Mouse (Mus musculus) kidney, postnatal 0 days (tissue): ENCODE results near the gene Adap1. TPM values are rescaled to one million over a fixed set of nuclear protein-coding genes. Genes with fewer than 3 reads are reported as not detected.

Source experiments
- ATAC-seq: fragments of 200-750 bp; cut with Nextera tagmentation; replicated peaks from 2 replicates; pipeline ENCODE4 v1.8.0; 2017; ENCODE audit warnings: low read depth, moderate number of reproducible peaks, moderate TSS enrichment, moderate library complexity; ENCODE audit not compliant: low FRiP score
- DNase-seq: peaks from one replicate; pipeline ENCODE4 v3.0.0-alpha.2; 2016; ENCODE audit warnings: low spot score
- H3K27ac ChIP-seq: fragments of 300-500 bp; sonication (generic); 2 replicates; pipeline ENCODE4 v1.5.1; 2014; ENCODE audit warnings: mild to moderate bottlenecking
- H3K27me3 ChIP-seq: fragments of 300-500 bp; sonication (generic); 2 replicates; pipeline ENCODE4 v1.6.1; 2014; ENCODE audit warnings: low read length, mixed read lengths; ENCODE audit not compliant: insufficient read depth
- H3K36me3 ChIP-seq: fragments of 300-500 bp; sonication (generic); 2 replicates; pipeline ENCODE4 v1.6.1; 2014; ENCODE audit warnings: low read length, mixed read lengths; ENCODE audit not compliant: insufficient read depth
- H3K4me1 ChIP-seq: fragments of 300-500 bp; sonication (generic); replicated peaks from 2 replicates; pipeline ENCODE4 v1.6.1; 2014; ENCODE audit warnings: antibody characterized with exemption, low read length, mixed read lengths; ENCODE audit not compliant: insufficient read depth
- H3K4me2 ChIP-seq: fragments of 300-500 bp; sonication (generic); 2 replicates; pipeline ENCODE4 v1.6.1; 2014; ENCODE audit warnings: mild to moderate bottlenecking, low read length, moderate library complexity, mixed read lengths
- H3K4me3 ChIP-seq: fragments of 300-500 bp; sonication (generic); replicated peaks from 2 replicates; pipeline ENCODE4 v1.5.1; 2014; ENCODE audit warnings: low read depth, low read length
- H3K9ac ChIP-seq: fragments of 300-500 bp; sonication (generic); 2 replicates; pipeline ENCODE4 v1.6.1; 2014; ENCODE audit warnings: low read depth, low read length
- H3K9me3 ChIP-seq: fragments of 300-500 bp; sonication (generic); replicated peaks from 2 replicates; pipeline ENCODE4 v1.6.1; 2016; ENCODE audit warnings: low read length, inconsistent platforms, mixed read lengths
- CTCF ChIP-seq: IDR thresholded peaks from 2 replicates; pipeline ENCODE4 v1.5.1; 2016; ENCODE audit warnings: antibody characterized with exemption, low read depth, mild to moderate bottlenecking, moderate library complexity
- WGBS: fragments of 180-500 bp; shearing (Covaris S2); extraction: QIAGEN DNeasy Blood & Tissue Kit; methylation state at CpG from one replicate; pipeline ENCODE4 v1.1.7; 2014; 5-methylcytosine and 5-hydroxymethylcytosine counted together
- polyA plus RNA-seq: library from polyadenylated mRNA; unstranded; fragments of >200 nt; fragmentation: Nextera tagmentation; extraction: Ambion mirVana; gene quantifications from 2 replicates; pipeline ENCODE4 v1.2.1, GENCODE M21; 2015

Adap1 gene
- polyA plus RNA-seq, 1 experiment from 2014 or later = 6.9 TPM

DNA sequence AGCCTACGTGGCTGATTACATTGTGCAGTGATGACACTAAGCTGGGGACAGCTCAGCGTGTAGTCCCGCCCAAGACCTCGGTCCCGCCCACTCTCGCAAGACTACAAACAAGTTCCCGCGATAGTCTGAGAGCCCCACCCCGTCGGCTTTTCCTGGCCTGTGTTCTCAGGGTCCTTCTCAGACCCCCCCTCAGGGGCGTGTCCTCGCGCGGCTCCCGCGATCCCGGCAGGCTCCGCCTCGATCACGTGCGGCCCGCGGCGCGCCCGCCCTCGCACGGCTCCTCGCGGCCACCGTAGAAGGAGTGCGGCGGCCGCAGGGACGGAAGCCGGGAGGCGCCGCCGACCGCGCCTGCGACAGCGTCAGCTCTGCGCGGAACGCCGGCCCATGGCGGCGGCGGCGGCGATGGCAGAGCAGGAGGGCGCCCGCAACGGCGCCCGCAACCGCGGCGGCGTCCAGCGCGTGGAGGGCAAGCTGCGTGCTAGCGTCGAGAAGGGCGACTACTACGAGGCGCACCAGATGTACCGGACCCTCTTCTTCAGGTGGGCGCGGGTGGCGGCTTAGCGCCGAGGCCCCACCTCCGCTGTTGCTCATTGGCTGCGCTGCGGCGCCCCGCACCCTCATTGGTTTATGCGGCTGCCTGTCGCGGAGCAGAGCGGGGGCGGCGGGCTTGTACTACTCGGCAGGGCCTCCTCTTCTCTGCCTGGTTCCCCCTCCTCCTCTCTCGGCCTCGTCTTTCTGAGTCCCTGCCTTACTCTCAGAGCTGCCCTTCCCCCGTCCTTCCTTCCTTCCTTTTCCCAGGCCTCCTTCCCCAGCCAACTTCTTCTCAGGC lies 73.1 kb downstream of the Adap1 start, which contains the start of gene Get4:
Get4 (plus strand) TSS at position 244 of the 829 bp plus-strand sequence.
- H3K4me3 ChIP-seq = peak within 1 kb of the TSS; percentile 55
- WGBS = 2% methylated on average over 60 of the region's 90 CpGs
- peak; percentile 99 for DNase-seq
- peak; percentile 93 for ATAC-seq
- H3K4me1 ChIP-seq = peaks cover 22% of the 10 kb centered on the region
- peak within 1 kb of the TSS; percentile 79 for H3K27ac ChIP-seq
- peaks cover 21% of the 10 kb centered on the region for H3K36me3 ChIP-seq
- peak within 1 kb of the TSS; percentile 70 for H3K9ac ChIP-seq
- H3K27me3 ChIP-seq = no peaks in the 10 kb centered on the region
- no peak for TF ChIP-seq CTCF
- no peaks in the 10 kb centered on the region for H3K9me3 ChIP-seq
- H3K4me2 ChIP-seq = peak within 1 kb of the TSS; percentile 71

- H3K27ac ChIP-seq = peak overlapping the region; percentile 32; the same call in 1 of the 2 replicates
- DNase-seq (peak; percentile 35), ATAC-seq (peak; percentile 50)
- no peaks in the 10 kb centered on the region for H3K27me3 ChIP-seq
- peak overlapping the region; percentile 33 for H3K4me3 ChIP-seq
- peak overlapping the region; percentile 62 for H3K4me2 ChIP-seq
- TF ChIP-seq CTCF = peak; percentile 39; the same call in 1 of the 2 replicates
- H3K36me3 ChIP-seq = peaks cover 27% of the 10 kb centered on the region
- peaks cover 22% of the 10 kb centered on the region for H3K4me1 ChIP-seq
- no peaks in the 10 kb centered on the region for H3K9me3 ChIP-seq
- peak overlapping the region; percentile 70 for H3K9ac ChIP-seq
- WGBS = under 1% methylated on average over 8 of the region's 8 CpGs
Measured at GRCm38 (mm10) chr5:139251736-139252080, 73.7 kb downstream of the Adap1 start.

DNA sequence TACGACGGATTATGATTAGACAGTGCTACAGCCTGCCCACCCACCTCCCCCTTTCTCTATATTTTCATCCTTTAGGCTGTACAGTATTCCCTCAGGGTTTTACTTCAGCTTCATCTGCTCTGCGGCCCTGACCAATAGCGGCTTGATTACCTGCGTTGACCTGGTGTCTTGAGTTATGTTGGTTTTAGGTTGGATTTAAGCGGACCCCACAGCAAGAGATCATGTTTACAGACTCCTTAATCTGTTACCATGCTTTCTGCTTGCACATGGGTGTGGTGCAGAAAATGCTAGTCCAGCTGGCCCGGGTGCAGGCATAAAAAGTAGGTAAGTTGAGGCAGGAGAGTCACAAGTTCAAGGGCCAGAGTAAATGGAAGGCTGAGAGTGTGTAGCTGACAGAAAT lies 74.1 kb downstream of the Adap1 start:
- DNase-seq (no peak), ATAC-seq (no peak)
- peaks cover 31% of the 10 kb centered on the region for H3K36me3 ChIP-seq
- peak overlapping the region; percentile 70; the same call in 1 of the 2 replicates for H3K9ac ChIP-seq
- H3K9me3 ChIP-seq = no peaks in the 10 kb centered on the region
- no peak overlapping the region for H3K4me3 ChIP-seq
- H3K27me3 ChIP-seq = no peaks in the 10 kb centered on the region
- TF ChIP-seq CTCF = no peak
- 0 out of 2 replicates have a peak overlapping the region, but pooled peaks have one; percentile 8 for H3K27ac ChIP-seq
- peaks cover 22% of the 10 kb centered on the region for H3K4me1 ChIP-seq
- H3K4me2 ChIP-seq = peak overlapping the region; percentile 62
- 70% methylated on average over 7 of the region's 7 CpGs for WGBS

DNA sequence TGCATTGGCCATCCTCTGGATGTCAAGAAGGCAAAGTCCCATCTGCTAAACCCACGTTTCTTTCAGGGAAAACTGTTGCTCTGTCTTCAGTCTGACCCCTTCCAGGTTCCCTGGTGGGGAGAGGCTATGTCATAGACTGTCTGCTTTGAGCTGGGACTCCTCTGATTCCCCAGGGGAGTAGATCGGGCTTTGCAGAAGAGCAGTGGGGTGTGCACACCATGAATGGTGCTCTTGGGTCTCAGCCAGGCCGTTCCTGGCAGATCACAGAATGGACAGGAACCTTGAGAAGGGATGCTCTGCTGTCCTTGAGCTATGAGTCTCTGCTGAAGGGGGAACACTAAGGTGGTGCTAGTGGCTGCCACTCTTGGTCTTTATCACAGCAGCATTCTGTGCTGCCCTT lies 76.6 kb downstream of the Adap1 start:
- Histone ChIP-seq H3K4me3 (no peak overlapping the region), H3K27ac (no peak overlapping the region), H3K36me3 (peaks cover 52% of the 10 kb centered on the region), H3K4me1 (peaks cover 6% of the 10 kb centered on the region), H3K9me3 (no peaks in the 10 kb centered on the region), H3K4me2 (no peak overlapping the region), H3K9ac (no peak overlapping the region), H3K27me3 (no peaks in the 10 kb centered on the region)
- ATAC-seq (no peak), DNase-seq (no peak)
- no peak for TF ChIP-seq CTCF
- WGBS = 77% methylated on average over 3 of the region's 3 CpGs

- H3K4me1 ChIP-seq = no peaks in the 10 kb centered on the region
- whole genome bisulfite sequencing = 96% methylated on average over 3 of the region's 3 CpGs
Measured at GRCm38 (mm10) chr5:139247767-139248166, 77.7 kb downstream of the Adap1 start.

DNA sequence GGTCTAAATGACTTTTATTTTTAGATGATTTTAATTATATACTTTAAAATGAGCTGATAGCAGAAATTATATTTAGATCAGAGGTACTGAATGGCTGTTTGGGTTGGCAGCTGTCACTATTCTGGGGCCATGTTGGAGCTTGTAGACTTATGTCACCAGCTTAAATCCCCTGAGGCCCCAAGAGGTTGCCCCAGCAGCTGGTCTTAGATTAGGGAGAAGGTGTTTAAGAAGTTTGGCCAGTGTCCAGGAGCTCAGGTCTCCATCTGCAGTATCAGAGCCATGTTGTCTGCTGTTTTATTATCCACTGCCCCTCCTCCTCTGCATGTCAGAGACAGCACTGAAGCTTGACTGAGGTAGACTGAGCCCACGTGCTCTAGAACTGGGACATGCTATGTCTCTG lies 82.0 kb downstream of the Adap1 start:
- TF ChIP-seq CTCF = no peak
- Histone ChIP-seq H3K9ac (no peak overlapping the region), H3K4me3 (no peak overlapping the region), H3K4me1 (no peaks in the 10 kb centered on the region), H3K36me3 (peaks cover 63% of the 10 kb centered on the region), H3K27me3 (no peaks in the 10 kb centered on the region), H3K27ac (no peak overlapping the region), H3K9me3 (no peaks in the 10 kb centered on the region), H3K4me2 (no peak overlapping the region)
- WGBS = 73% methylated on average over 1 of the region's 1 CpGs
- DNase-seq = no peak
- no peak for ATAC-seq

More at GRCm38 (mm10) chr5:139247767-139248166, 77.7 kb downstream of the Adap1 start:
- no peak overlapping the region for H3K9ac ChIP-seq
- H3K9me3 ChIP-seq = no peaks in the 10 kb centered on the region
- no peak overlapping the region for H3K4me2 ChIP-seq
- H3K36me3 ChIP-seq = peaks cover 52% of the 10 kb centered on the region
- ATAC-seq (no peak), DNase-seq (no peak)
- H3K27ac ChIP-seq = no peak overlapping the region
- no peak for TF ChIP-seq CTCF
- H3K27me3 ChIP-seq = no peaks in the 10 kb centered on the region
- no peak overlapping the region for H3K4me3 ChIP-seq
